Mouse (Mus musculus): ENCODE data around the gene Mmp27. TPM values are rescaled to one million over a fixed set of nuclear protein-coding genes. Genes with fewer than 3 reads are reported as not detected.

The Mmp27 gene
- total RNA-seq, 4 experiments from 2014 or later: not detected

DNA sequence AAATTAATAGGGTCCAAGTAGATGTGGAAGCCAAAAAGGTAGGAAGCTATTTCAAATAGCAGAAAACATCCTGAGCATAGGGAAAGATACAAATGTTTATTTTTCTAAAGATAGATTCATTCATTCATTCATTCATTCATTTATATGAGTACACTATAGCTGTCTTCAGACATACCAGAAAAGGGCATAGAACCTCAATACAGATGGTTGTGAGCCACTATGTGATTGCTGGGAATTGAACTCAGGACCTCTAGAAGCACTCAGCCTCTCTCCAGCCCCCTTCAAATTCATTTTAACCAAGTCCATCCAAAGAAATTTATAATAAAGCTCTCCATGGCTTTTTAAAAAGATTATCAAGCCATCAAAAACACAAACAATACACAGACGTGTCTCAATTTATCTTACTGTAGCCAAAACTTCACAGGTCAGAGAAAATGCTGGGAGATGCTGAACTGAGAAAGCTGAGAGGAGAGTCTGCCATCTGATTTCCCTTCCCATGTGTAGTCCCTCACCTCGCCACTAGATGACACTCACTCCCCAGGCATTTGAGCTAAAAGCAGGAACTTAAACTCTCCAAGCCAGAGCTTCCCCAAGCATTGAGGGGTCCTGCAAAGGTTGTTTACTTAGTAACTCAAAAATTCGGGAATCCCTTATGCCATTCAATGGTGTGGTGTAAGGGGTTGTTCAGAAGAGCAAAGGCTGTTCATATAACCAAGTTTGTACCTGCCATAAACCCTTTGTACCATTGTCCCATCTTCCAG lies 32.0 kb downstream of the Mmp27 start:
- DNase-seq (ENCODE audit: low spot score in 2 of 2): peak in 1 of 2 experiments; percentile 55

DNA sequence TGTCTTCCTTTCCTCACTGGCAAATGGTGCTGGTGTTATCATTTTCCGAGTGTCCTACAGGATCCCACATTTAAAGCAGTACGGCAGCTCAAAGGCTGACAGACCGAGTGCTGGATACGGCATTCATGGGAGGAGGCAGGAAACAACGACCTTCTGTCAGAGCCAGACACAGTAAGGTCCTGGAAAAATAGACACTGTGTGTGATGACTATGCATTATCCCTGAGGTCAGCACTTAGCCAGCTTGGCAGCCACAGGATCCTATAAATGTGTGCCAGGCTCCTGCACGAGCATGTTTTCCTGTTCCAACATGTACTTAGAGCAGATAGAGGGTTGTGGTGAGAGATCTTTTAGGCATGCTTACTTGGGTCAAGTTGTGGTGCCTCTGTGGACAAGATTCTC lies 32.8 kb downstream of the Mmp27 start:
- no peak for DNase-seq (ENCODE audit: low spot score in 2 of 2)

DNA sequence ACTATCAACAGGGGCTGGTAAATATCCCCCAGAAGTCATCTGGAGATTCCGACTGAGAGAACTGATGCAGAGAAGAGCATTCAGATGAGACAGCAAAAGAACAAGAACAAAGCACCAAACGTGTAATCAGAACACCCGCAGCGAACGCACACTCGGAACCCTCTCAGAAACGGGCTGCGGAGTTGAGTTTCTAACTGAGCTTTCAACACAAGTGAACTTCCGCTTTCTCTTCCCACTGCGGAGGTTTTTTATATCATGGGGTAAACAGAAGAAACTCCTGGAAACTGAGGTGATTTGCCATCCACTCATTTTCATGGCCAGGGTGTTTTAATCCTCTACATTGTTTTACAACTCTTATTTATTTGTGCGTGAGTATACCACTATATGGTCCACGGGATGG lies 34.4 kb downstream of the Mmp27 start:
- DNase-seq (ENCODE audit: low spot score in 2 of 2): no peak

DNA sequence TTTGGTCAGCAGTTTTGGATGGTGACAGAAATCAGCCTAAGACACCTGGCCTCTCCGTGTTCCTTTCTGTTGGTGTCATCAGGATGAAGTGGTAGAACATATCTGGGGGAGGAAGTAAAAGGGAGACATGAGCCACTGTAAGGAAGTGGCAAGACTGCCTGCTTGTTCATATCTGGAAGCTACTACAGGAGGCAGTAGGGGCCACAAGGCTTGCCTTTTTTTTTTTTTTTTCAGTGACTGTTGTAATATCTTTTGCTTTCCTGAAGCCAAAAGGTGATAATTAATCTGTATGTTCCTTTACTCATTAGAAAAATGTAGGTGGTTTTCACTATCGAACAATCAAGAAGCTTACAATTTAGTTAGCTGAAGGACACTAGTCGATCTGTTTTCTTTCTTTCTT lies 51.4 kb downstream of the Mmp27 start:
- no peak for DNase-seq (ENCODE audit: low spot score in 2 of 2)

DNA sequence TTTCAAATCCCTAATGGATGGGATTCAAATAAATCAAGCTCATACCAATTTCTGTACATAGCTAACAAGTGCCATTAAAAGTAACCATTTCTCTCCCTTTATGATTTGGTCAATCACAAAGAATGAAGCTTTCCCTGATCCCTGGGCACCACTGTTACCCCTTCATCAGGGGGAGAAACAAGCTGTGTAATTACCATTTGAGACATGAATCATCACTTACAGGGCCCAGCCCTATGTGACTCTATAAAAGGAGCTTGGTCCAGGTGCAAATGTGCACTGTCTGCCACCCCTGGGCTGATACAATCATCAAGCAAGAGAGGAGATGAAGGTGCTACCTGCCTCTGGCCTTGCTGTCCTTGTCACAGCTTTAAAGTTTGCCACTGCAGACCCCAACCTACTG lies 56.7 kb downstream of the Mmp27 start, which contains the start of gene Mmp20:
Gene Mmp20 (plus strand): TSS at position 301 of the 400 bp plus-strand sequence.
- no peak for DNase-seq (ENCODE audit: low spot score in 2 of 2)

Other genes starting within 250 kb of the Mmp27 start
- gene Mmp12, start 227.0 kb upstream of the Mmp27 start, total RNA-seq (2022): under 1 TPM in 2 of 4 experiments, not detected in 2; 0.16 to 0.84 TPM
- gene Mmp1b, start 183.3 kb upstream of the Mmp27 start, total RNA-seq (2022): not detected
- not detected for gene Mmp3, start 125.6 kb upstream of the Mmp27 start, total RNA-seq (2022)
- gene Mmp10, start 69.0 kb upstream of the Mmp27 start, total RNA-seq (2022): not detected
- not detected for gene Mmp8, start 12.9 kb upstream of the Mmp27 start, total RNA-seq (2022)
- not detected for gene Mmp20, start 56.8 kb downstream of the Mmp27 start, total RNA-seq (2022)
- not detected for gene Mmp7, start 120.7 kb downstream of the Mmp27 start, total RNA-seq (2022)
- gene Tmem123, start 192.6 kb downstream of the Mmp27 start, total RNA-seq (2022): 10 to 100 TPM; 11.6 to 12.5 (median 11.7) TPM

All from left cerebral cortex, adult 8-10 months (tissue).